Mouse (Mus musculus) forebrain, embryonic 12.5 days (tissue): Measurements from ENCODE around the gene Hcn2. TPM values are rescaled to one million over a fixed set of nuclear protein-coding genes. Genes with fewer than 3 reads are reported as not detected.

ENCODE experiments used
- ATAC-seq: fragments of 200-750 bp; cut with Nextera tagmentation; 2 replicates; pipeline ENCODE4 v1.8.0; 2017; ENCODE audit warnings: moderate TSS enrichment; ENCODE audit not compliant: low FRiP score
- H3K27ac ChIP-seq: fragments of 300-500 bp; sonication (generic); 2 replicates; pipeline ENCODE4 v1.5.1; 2016; ENCODE audit warnings: mild to moderate bottlenecking
- H3K27me3 ChIP-seq: fragments of 300-500 bp; sonication (generic); 2 replicates; pipeline ENCODE4 v1.6.1; 2016; ENCODE audit warnings: mild to moderate bottlenecking
- H3K36me3 ChIP-seq: fragments of 300-500 bp; sonication (generic); replicated peaks from 2 replicates; pipeline ENCODE4 v1.6.1; 2016; ENCODE audit warnings: mild to moderate bottlenecking
- H3K4me1 ChIP-seq: fragments of 300-500 bp; sonication (generic); 2 replicates; pipeline ENCODE4 v1.6.1; 2016
- H3K4me2 ChIP-seq: fragments of 300-500 bp; sonication (generic); 2 replicates; pipeline ENCODE4 v1.6.1; 2016; ENCODE audit warnings: mild to moderate bottlenecking, moderate library complexity
- H3K4me3 ChIP-seq: fragments of 300-500 bp; sonication (generic); replicated peaks from 2 replicates; pipeline ENCODE4 v1.5.1; 2016; ENCODE audit warnings: mild to moderate bottlenecking
- H3K9ac ChIP-seq: fragments of 300-500 bp; sonication (generic); 2 replicates; pipeline ENCODE4 v1.6.1; 2016; ENCODE audit warnings: mild to moderate bottlenecking
- H3K9me3 ChIP-seq: fragments of 300-500 bp; sonication (generic); 2 replicates; pipeline ENCODE4 v1.6.1; 2016
- WGBS: fragments of 180-500 bp; shearing (Covaris S2); methylation state at CpG from one replicate; pipeline ENCODE4 v1.1.7; 2016; 5-methylcytosine and 5-hydroxymethylcytosine counted together
- polyA plus RNA-seq: library from polyadenylated mRNA; unstranded; fragments of >200 nt; fragmentation: Nextera tagmentation; extraction: Ambion mirVana; gene quantifications from 2 replicates; pipeline ENCODE4 v1.2.1, GENCODE M21; 2016

Hcn2 gene
- polyA plus RNA-seq, 1 experiment from 2014 or later, result 0.11 TPM

- whole genome bisulfite sequencing, result 5% methylated on average over 10 of the region's 10 CpGs
- Histone ChIP-seq H3K27ac (no peak overlapping the region), H3K9me3 (no peaks in the 10 kb centered on the region), H3K9ac (peak overlapping the region; percentile 86), H3K4me2 (peak overlapping the region; percentile 81), H3K36me3 (peaks cover 27% of the 10 kb centered on the region), H3K27me3 (no peaks in the 10 kb centered on the region), H3K4me3 (peak overlapping the region; percentile 77), H3K4me1 (peaks cover 36% of the 10 kb centered on the region)
- ATAC-seq, result 0 out of 2 replicates have a peak, but pooled peaks have one; percentile 0
These were observed 11.5 kb upstream of the Hcn2 start for GRCm38 (mm10) chr10:79704970-79705360.

DNA sequence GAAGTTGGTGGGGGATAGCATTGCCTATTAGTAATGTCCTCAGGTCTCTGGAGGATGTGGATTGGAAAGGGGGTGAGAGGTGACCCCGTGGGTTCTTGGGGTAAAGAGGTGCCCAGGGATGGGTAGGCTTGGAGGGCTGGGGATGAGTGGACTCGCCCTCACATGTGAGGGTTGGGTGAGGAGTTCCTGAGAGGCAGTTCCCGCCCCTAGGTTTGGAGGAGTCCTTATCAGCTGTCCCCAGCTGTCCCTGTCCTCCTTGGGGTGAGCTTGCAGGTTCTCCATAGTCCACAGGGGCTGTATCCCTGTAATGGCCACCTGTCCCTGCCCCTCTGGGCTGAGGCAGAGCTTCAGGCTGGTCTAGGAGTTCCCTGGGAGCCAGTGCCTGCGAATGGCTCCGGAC lies 10.5 kb upstream of the Hcn2 start:
- no peaks in the 10 kb centered on the region for H3K27me3 ChIP-seq
- H3K4me2 ChIP-seq, result peak overlapping the region; percentile 81
- WGBS, result 90% methylated on average over 5 of the region's 5 CpGs
- peak overlapping the region; percentile 86 for H3K9ac ChIP-seq
- H3K9me3 ChIP-seq, result no peaks in the 10 kb centered on the region
- peaks cover 36% of the 10 kb centered on the region for H3K4me1 ChIP-seq
- H3K36me3 ChIP-seq, result peaks cover 37% of the 10 kb centered on the region
- peak overlapping the region; percentile 77 for H3K4me3 ChIP-seq
- 0 out of 2 replicates have a peak overlapping the region, but pooled peaks have one; percentile 19 for H3K27ac ChIP-seq
- no peak for ATAC-seq

GRCm38 (mm10) chr10:79706406-79707094 lies 9.9 kb upstream of the Hcn2 start:
- Histone ChIP-seq H3K27ac (no peak overlapping the region), H3K4me1 (peaks cover 33% of the 10 kb centered on the region), H3K27me3 (no peaks in the 10 kb centered on the region), H3K4me3 (peak overlapping the region; percentile 10; the same call in 1 of the 2 replicates), H3K9ac (peak overlapping the region; percentile 86), H3K9me3 (no peaks in the 10 kb centered on the region), H3K4me2 (peak overlapping the region; percentile 81), H3K36me3 (peaks cover 43% of the 10 kb centered on the region)
- WGBS, result 86% methylated on average over 5 of the region's 5 CpGs
- ATAC-seq, result no peak

- no peak overlapping the region for H3K27ac ChIP-seq
- 0 out of 2 replicates have a peak overlapping the region, but pooled peaks have one; percentile 2 for H3K4me2 ChIP-seq
- H3K36me3 ChIP-seq, result peaks cover 49% of the 10 kb centered on the region
- H3K9ac ChIP-seq, result 0 out of 2 replicates have a peak overlapping the region, but pooled peaks have one; percentile 86
- ATAC-seq, result no peak
- peaks cover 33% of the 10 kb centered on the region for H3K4me1 ChIP-seq
- no peaks in the 10 kb centered on the region for H3K27me3 ChIP-seq
- H3K4me3 ChIP-seq, result peak overlapping the region; percentile 10; the same call in 1 of the 2 replicates
- H3K9me3 ChIP-seq, result no peaks in the 10 kb centered on the region
- 79% methylated on average over 1 of the region's 1 CpGs for WGBS
These were observed 9.3 kb upstream of the Hcn2 start for GRCm38 (mm10) chr10:79707162-79707561.

- Histone ChIP-seq H3K4me3 (no peak overlapping the region), H3K27me3 (no peaks in the 10 kb centered on the region), H3K9me3 (no peaks in the 10 kb centered on the region), H3K36me3 (peaks cover 53% of the 10 kb centered on the region), H3K9ac (no peak overlapping the region; the same call in 1 of the 2 replicates), H3K4me1 (peaks cover 33% of the 10 kb centered on the region), H3K4me2 (no peak overlapping the region), H3K27ac (no peak overlapping the region)
- 77% methylated on average over 4 of the region's 4 CpGs for WGBS
- ATAC-seq, result no peak
These were observed 8.7 kb upstream of the Hcn2 start for GRCm38 (mm10) chr10:79707759-79708158.

- Histone ChIP-seq H3K27me3 (no peaks in the 10 kb centered on the region), H3K4me3 (no peak overlapping the region), H3K9ac (no peak overlapping the region), H3K27ac (no peak overlapping the region), H3K4me1 (peaks cover 33% of the 10 kb centered on the region), H3K9me3 (no peaks in the 10 kb centered on the region), H3K4me2 (no peak overlapping the region), H3K36me3 (peaks cover 53% of the 10 kb centered on the region)
- 93% methylated on average over 21 of the region's 21 CpGs for WGBS
- no peak for ATAC-seq
These were observed 7.8 kb upstream of the Hcn2 start for GRCm38 (mm10) chr10:79708668-79709067.

GRCm38 (mm10) chr10:79709307-79709706 lies 7.1 kb upstream of the Hcn2 start:
- no peak overlapping the region for H3K4me3 ChIP-seq
- no peaks in the 10 kb centered on the region for H3K9me3 ChIP-seq
- no peak overlapping the region for H3K9ac ChIP-seq
- H3K4me2 ChIP-seq, result no peak overlapping the region
- H3K27ac ChIP-seq, result no peak overlapping the region
- no peak for ATAC-seq
- peaks cover 33% of the 10 kb centered on the region for H3K4me1 ChIP-seq
- H3K27me3 ChIP-seq, result peaks cover 5% of the 10 kb centered on the region; the same call in 1 of the 2 replicates
- peaks cover 53% of the 10 kb centered on the region for H3K36me3 ChIP-seq
- WGBS, result 84% methylated on average over 7 of the region's 7 CpGs

DNA sequence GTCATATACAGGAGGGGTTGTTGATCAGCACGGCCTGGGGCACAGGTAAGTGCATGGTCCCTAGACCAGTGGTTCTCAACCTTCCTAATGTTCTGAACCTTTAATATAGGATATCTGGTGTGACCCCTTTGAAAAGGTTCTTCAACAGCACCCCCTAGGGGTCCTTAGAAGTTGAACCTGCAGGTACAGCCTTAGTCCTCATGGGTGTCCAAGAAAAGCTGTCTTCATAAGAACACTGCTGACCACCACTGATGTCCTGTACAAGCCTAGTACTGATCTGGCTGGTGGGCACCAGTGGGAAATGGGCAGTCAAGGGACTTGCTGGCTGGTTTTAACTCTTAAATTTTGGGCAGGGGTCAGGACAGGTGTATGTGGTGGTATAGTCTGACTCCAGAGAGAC lies 4.4 kb upstream of the Hcn2 start:
- H3K9me3 ChIP-seq, result no peaks in the 10 kb centered on the region
- H3K27me3 ChIP-seq, result peaks cover 33% of the 10 kb centered on the region
- no peak for ATAC-seq
- no peak overlapping the region for H3K27ac ChIP-seq
- H3K9ac ChIP-seq, result no peak overlapping the region
- H3K4me2 ChIP-seq, result no peak overlapping the region
- peaks cover 16% of the 10 kb centered on the region for H3K4me1 ChIP-seq
- WGBS, result 80% methylated on average over 1 of the region's 1 CpGs
- H3K36me3 ChIP-seq, result peaks cover 45% of the 10 kb centered on the region
- H3K4me3 ChIP-seq, result no peak overlapping the region

GRCm38 (mm10) chr10:79712499-79713126 lies 3.8 kb upstream of the Hcn2 start:
- H3K4me3 ChIP-seq, result no peak overlapping the region
- H3K9ac ChIP-seq, result no peak overlapping the region
- H3K27me3 ChIP-seq, result peaks cover 39% of the 10 kb centered on the region
- no peak overlapping the region for H3K4me2 ChIP-seq
- peaks cover 42% of the 10 kb centered on the region for H3K36me3 ChIP-seq
- peak overlapping the region; percentile 42; the same call in 1 of the 2 replicates for H3K27ac ChIP-seq
- peaks cover 16% of the 10 kb centered on the region for H3K4me1 ChIP-seq
- no peak for ATAC-seq
- 13% methylated on average over 4 of the region's 6 CpGs for WGBS
- H3K9me3 ChIP-seq, result no peaks in the 10 kb centered on the region

DNA sequence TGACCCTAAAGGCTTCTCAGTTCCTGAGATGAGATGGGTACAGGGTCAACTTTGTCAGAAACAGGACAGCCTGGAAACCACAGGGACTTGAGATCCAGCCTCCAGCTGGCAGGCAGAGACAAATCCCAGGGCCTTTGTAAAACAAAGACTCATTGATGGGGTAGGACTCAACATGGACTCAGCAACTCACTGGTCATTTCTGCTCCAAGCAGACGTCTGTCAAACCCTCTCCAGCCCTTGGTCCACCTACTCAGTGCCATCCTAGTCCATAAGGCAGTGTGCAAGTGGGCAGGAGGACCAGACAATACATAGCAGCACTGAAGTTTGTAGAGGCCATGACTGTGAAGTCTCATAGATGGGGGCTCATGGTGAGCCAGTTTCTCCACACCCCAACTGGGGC lies 3.3 kb upstream of the Hcn2 start:
- Histone ChIP-seq H3K36me3 (peaks cover 42% of the 10 kb centered on the region), H3K4me1 (peaks cover 16% of the 10 kb centered on the region), H3K9me3 (no peaks in the 10 kb centered on the region), H3K4me3 (no peak overlapping the region), H3K27me3 (peaks cover 44% of the 10 kb centered on the region), H3K9ac (no peak overlapping the region), H3K4me2 (no peak overlapping the region), H3K27ac (no peak overlapping the region; the same call in 1 of the 2 replicates)
- 33% methylated on average over 1 of the region's 1 CpGs for WGBS
- no peak for ATAC-seq

DNA sequence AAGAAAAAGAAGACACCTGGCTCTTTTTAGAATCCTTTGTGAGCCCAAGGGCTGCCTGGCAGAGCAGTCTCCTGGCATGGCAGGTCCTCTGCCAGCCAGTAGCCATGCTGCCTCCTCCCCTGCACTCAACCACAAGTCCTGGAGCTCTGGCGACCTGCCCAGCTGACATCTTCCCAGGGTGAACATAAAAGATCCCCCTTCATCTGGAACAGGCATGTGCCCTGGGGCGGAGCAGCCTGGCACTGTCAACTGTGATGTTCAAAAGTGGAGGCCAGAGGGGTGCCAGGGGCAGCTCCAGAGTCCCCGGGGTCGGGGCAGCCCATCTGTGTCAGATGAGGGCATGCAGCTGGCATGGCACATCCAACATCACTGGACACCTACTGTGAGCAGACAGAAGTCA lies 1.4 kb upstream of the Hcn2 start:
- WGBS, result 72% methylated on average over 4 of the region's 4 CpGs
- Histone ChIP-seq H3K4me2 (no peak overlapping the region), H3K27ac (no peak overlapping the region), H3K4me1 (peaks cover 16% of the 10 kb centered on the region), H3K27me3 (peaks cover 62% of the 10 kb centered on the region), H3K36me3 (peaks cover 26% of the 10 kb centered on the region), H3K4me3 (no peak overlapping the region), H3K9ac (no peak overlapping the region), H3K9me3 (no peaks in the 10 kb centered on the region)
- ATAC-seq, result no peak

DNA sequence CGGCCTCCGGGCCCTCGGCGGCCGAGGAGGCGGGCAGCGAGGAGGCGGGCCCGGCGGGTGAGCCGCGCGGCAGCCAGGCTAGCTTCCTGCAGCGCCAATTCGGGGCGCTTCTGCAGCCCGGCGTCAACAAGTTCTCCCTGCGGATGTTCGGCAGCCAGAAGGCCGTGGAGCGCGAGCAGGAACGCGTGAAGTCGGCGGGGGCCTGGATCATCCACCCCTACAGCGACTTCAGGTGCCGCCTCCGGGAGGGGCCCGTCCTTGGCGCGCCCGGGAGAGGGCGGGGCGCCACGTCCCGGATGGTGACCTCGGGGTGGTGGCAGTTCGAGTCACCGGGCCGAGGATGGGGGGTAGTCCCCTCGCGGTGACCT lies 538 bp downstream of the Hcn2 start:
- peaks cover 6% of the 10 kb centered on the region; the same call in 1 of the 2 replicates for H3K36me3 ChIP-seq
- peak overlapping the region; percentile 93 for H3K4me2 ChIP-seq
- peak; percentile 37 for ATAC-seq
- peaks cover 16% of the 10 kb centered on the region for H3K4me1 ChIP-seq
- H3K9ac ChIP-seq, result peak overlapping the region; percentile 68
- H3K27ac ChIP-seq, result no peak overlapping the region
- peak overlapping the region; percentile 63 for H3K4me3 ChIP-seq
- 1% methylated on average over 41 of the region's 44 CpGs for WGBS
- H3K9me3 ChIP-seq, result no peaks in the 10 kb centered on the region
- peaks cover 71% of the 10 kb centered on the region for H3K27me3 ChIP-seq
